Mouse (Mus musculus) myocyte (in vitro differentiated cells): ENCODE measurements around the gene Slc12a6. TPM values are rescaled to one million over a fixed set of nuclear protein-coding genes. Genes with fewer than 3 reads are reported as not detected.

ENCODE experiments used
- H3K27me3 ChIP-seq: one replicate; pipeline ENCODE4 v1.6.1; 2011; ENCODE audit not compliant: control insufficient read depth, insufficient read depth, insufficient read length
- H3K36me3 ChIP-seq: one replicate; pipeline ENCODE4 v1.6.1; 2011; ENCODE audit not compliant: control insufficient read depth, insufficient read depth
- H3K4me2 ChIP-seq: one replicate; pipeline ENCODE4 v1.6.1; 2011; ENCODE audit warnings: low read depth, control low read depth
- H3K4me3 ChIP-seq: one replicate; pipeline ENCODE4 v1.5.1; 2011; ENCODE audit warnings: mild to moderate bottlenecking, control low read depth, moderate library complexity
- H3K79me2 ChIP-seq: one replicate; pipeline ENCODE4 v1.6.1; 2011; ENCODE audit not compliant: control insufficient read depth, insufficient read depth
- H3ac ChIP-seq: one replicate; pipeline ENCODE4 v1.6.1; 2011; ENCODE audit not compliant: control insufficient read depth, insufficient read length
- CEBPB ChIP-seq: IDR thresholded peaks from 2 replicates; pipeline ENCODE4 v1.6.1; 2011; ENCODE audit warnings: mild to moderate bottlenecking, moderate library complexity; ENCODE audit not compliant: poor library complexity, insufficient read depth, severe bottlenecking
- E2F4 ChIP-seq: IDR thresholded peaks from one replicate; pipeline ENCODE4 v1.6.1; 2011; ENCODE audit warnings: mild to moderate bottlenecking, control low read depth, moderate library complexity; ENCODE audit not compliant: insufficient read depth
- MAX ChIP-seq: IDR thresholded peaks from one replicate; pipeline ENCODE4 v1.6.1; 2011; ENCODE audit warnings: low read depth, mild to moderate bottlenecking, control low read depth
- MYOD1 ChIP-seq, 3 experiments: IDR thresholded peaks; one replicate each; pipeline ENCODE4 v1.6.1; 2011; ENCODE audit warnings: control low read depth in 2 of 3, low read depth in 2 of 3, mild to moderate bottlenecking in 2 of 3, moderate library complexity in 1 of 3; ENCODE audit not compliant: insufficient read length in 2 of 3, control insufficient read depth in 1 of 3
- MYOG ChIP-seq, 3 experiments: IDR thresholded peaks; one replicate each; pipeline ENCODE4 v1.6.1; 2011; ENCODE audit warnings: control low read depth in 2 of 3, low read depth in 2 of 3, mild to moderate bottlenecking in 2 of 3; ENCODE audit not compliant: insufficient read length in 2 of 3, control insufficient read depth in 1 of 3, insufficient read depth in 1 of 3
- POLR2A ChIP-seq: IDR thresholded peaks from one replicate; pipeline ENCODE4 v1.6.1; 2011; ENCODE audit warnings: low read depth, mild to moderate bottlenecking, control low read depth, moderate library complexity; ENCODE audit not compliant: insufficient read length
- POLR2AphosphoS2 ChIP-seq: IDR thresholded peaks from one replicate; pipeline ENCODE4 v1.6.1; 2011; ENCODE audit warnings: low read depth, control low read depth; ENCODE audit not compliant: insufficient read length
- REST ChIP-seq: IDR thresholded peaks from one replicate; pipeline ENCODE4 v1.6.1; 2011; ENCODE audit warnings: mild to moderate bottlenecking, control low read depth, moderate library complexity; ENCODE audit not compliant: insufficient read depth, insufficient read length
- SRF ChIP-seq: IDR thresholded peaks from one replicate; pipeline ENCODE4 v1.6.1; 2011; ENCODE audit warnings: low read depth; ENCODE audit not compliant: control insufficient read depth, insufficient read length
- TCF12 ChIP-seq: IDR thresholded peaks from one replicate; pipeline ENCODE4 v1.6.1; 2011; ENCODE audit warnings: mild to moderate bottlenecking, control low read depth; ENCODE audit not compliant: poor library complexity, insufficient read depth, severe bottlenecking
- TCF3 ChIP-seq: IDR thresholded peaks from one replicate; pipeline ENCODE4 v1.6.1; 2011; ENCODE audit warnings: low read depth, control low read depth; ENCODE audit not compliant: insufficient read length
- USF1 ChIP-seq: IDR thresholded peaks from one replicate; pipeline ENCODE4 v1.6.1; 2011; ENCODE audit warnings: low read depth, mild to moderate bottlenecking, control low read depth, moderate library complexity
- polyA plus RNA-seq: library from polyadenylated mRNA; unstranded; fragments of >200 nt; fragmentation: generic; extraction: Trizol; gene quantifications from one replicate; pipeline ENCODE4 v1.2.1, GENCODE M21; 2012; ENCODE audit warnings: missing spikeins

Gene Slc12a6
- polyA plus RNA-seq, 1 experiment = 7.0 TPM

DNA sequence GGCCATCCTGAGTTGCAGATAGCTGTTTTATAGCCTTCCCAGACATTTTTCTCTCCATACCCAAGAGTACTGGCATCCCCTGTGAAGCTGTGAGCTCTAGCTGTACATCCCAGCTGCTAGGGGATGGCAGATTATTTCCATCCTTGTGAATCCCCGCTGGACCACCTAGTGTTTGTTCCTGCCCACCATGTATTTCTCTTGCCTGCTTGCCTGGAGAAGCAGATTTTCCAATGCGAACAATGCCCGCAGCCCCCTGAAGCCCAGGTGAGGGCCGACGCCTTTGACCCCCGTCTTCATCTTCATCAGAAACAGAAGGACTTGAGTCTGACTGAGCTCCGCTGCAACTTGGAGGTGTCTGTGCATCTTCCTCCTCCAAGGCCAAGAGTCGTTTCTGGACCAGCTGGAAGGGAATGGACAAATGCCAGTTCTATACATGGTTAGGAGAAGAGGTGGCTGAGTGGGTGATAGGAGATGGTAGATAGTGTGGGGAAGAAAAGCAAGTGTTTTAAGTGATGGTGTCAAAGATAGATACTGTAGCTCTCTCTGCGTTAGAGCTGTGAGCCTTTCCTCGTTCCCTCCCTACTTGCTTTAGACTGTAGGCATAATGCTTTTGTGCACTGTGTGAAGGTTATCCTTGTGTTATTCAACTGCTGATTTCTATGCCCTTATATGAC lies 15.7 kb upstream of the Slc12a6 start:
- Histone ChIP-seq H3K4me2 (no peak overlapping the region), H3K4me3 (no peak overlapping the region), H3K36me3 (peaks cover 6% of the 10 kb centered on the region), H3K27me3 (no peaks in the 10 kb centered on the region), H3K79me2 (no peaks in the 10 kb centered on the region), H3ac (no peak overlapping the region)
- TF ChIP-seq POLR2A (no peak), TCF3 (no peak), MYOG (IDR thresholded peaks at IDR 0.05; ENCODE audit: control insufficient read depth in 1 of 3, insufficient read depth in 1 of 3, insufficient read length in 2 of 3, low read depth in 2 of 3) (no peak)

GRCm38 (mm10) chr2:112254675-112255515 lies 10.7 kb upstream of the Slc12a6 start:
- H3K79me2 ChIP-seq = no peaks in the 10 kb centered on the region
- no peaks in the 10 kb centered on the region for H3K36me3 ChIP-seq
- no peak overlapping the region for H3ac ChIP-seq
- no peaks in the 10 kb centered on the region for H3K27me3 ChIP-seq
- H3K4me3 ChIP-seq = no peak overlapping the region
- peak overlapping the region; percentile 7 for H3K4me2 ChIP-seq
- TF ChIP-seq MYOG (IDR thresholded peaks at IDR 0.05; ENCODE audit: control insufficient read depth in 1 of 3, insufficient read depth in 1 of 3, insufficient read length in 2 of 3, low read depth in 2 of 3) = no peak
- TF ChIP-seq MAX = no peak
- no peak for TF ChIP-seq TCF3
- no peak for TF ChIP-seq CEBPB
- no peak for TF ChIP-seq POLR2AphosphoS2
- TF ChIP-seq POLR2A = no peak
- TF ChIP-seq TCF12 = no peak
- no peak for TF ChIP-seq SRF
- TF ChIP-seq E2F4 = no peak
- TF ChIP-seq REST = no peak
- no peak for TF ChIP-seq USF1
- TF ChIP-seq MYOD1 (IDR thresholded peaks at IDR 0.05; ENCODE audit: control insufficient read depth in 1 of 3, insufficient read length in 2 of 3, low read depth in 2 of 3) = no peak

GRCm38 (mm10) chr2:112259241-112259962 lies 6.2 kb upstream of the Slc12a6 start, which contains the start of gene Nutm1:
TSS of gene Nutm1 (minus strand) at chr2:112259291.
- Histone ChIP-seq H3K79me2 (peaks cover 15% of the 10 kb centered on the region), H3ac (no peak within 1 kb of the TSS), H3K36me3 (peaks cover 5% of the 10 kb centered on the region), H3K27me3 (no peaks in the 10 kb centered on the region), H3K4me2 (peak within 1 kb of the TSS; percentile 20), H3K4me3 (no peak within 1 kb of the TSS)
- TF ChIP-seq REST = no peak
- TF ChIP-seq MYOG (IDR thresholded peaks at IDR 0.05; ENCODE audit: control insufficient read depth in 1 of 3, insufficient read depth in 1 of 3, insufficient read length in 2 of 3, low read depth in 2 of 3) = no peak

GRCm38 (mm10) chr2:112261748-112262653 lies 3.6 kb upstream of the Slc12a6 start, which contains the start of gene Nop10:
TSS of gene Nop10 (plus strand) at chr2:112261926.
- H3ac ChIP-seq = peak within 1 kb of the TSS; percentile 52
- peak within 1 kb of the TSS; percentile 59 for H3K4me3 ChIP-seq
- TF ChIP-seq POLR2AphosphoS2 (peak; percentile 98), USF1 (peak; percentile 48), CEBPB (no peak), POLR2A (peak; percentile 98), MYOG (IDR thresholded peaks at IDR 0.05; ENCODE audit: control insufficient read depth in 1 of 3, insufficient read depth in 1 of 3, insufficient read length in 2 of 3, low read depth in 2 of 3) (peak in 1 of 3 experiments; percentile 14), MAX (peak; percentile 40), MYOD1 (IDR thresholded peaks at IDR 0.05; ENCODE audit: control insufficient read depth in 1 of 3, insufficient read length in 2 of 3, low read depth in 2 of 3) (no peak), E2F4 (peak; percentile 40)
- peaks cover 5% of the 10 kb centered on the region for H3K36me3 ChIP-seq
- no peaks in the 10 kb centered on the region for H3K27me3 ChIP-seq
- H3K79me2 ChIP-seq = peaks cover 15% of the 10 kb centered on the region
- peak within 1 kb of the TSS; percentile 90 for H3K4me2 ChIP-seq
